Comparison of ENCODE assay signal across 8 mouse cellular contexts in the genomic region with DNA sequence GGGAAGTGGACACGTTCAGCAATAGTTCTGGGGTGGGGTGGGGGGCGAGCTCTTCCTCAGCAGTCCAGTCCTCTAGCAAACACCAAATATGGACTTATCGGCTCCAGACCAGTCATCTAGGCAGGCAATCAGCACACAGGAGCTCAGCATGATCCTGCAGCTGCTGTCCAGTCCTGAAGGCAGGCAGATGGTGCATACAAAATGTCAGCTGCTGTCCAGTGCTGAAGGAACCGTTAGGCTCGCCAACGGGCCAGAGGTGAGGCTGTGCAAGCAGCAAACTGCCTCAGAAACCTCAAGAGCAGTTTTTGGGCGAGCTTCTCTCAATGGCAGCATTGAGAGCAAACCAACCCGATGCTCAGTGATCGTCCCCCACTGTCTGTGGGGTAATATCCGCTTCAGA.
DNase-seq lines count a peak whose midpoint lies in the region; ATAC-seq and TF ChIP-seq lines count a peak whose summit lies in the region.

No protein-coding gene starts in this region.

- peak; percentile 91 for DNase-seq in lung, embryonic 14.5 days
- DNase-seq in lung, postnatal 25 days (ENCODE audit: low spot score): no peak
- DNase-seq in WW6 (ENCODE audit: low read depth, low spot score): peak; percentile 22
- peak; percentile 81 for DNase-seq in forelimb bud, embryonic 11.5 days (ENCODE audit: low read depth, low spot score)
- peak; percentile 82 to 87 for DNase-seq in kidney, postnatal 4 days
- no peak for DNase-seq in cerebellum, adult 2 months

- no peak overlapping the region for H3K4me2 ChIP-seq in lung, embryonic 14.5 days
- no peak overlapping the region for H3K4me2 ChIP-seq in stomach, embryonic 16.5 days (ENCODE audit: low read depth, low read length)
- H3K4me2 ChIP-seq in forebrain, embryonic 16.5 days (ENCODE audit: low read length): no peak overlapping the region

- no peak overlapping the region for H3K9ac ChIP-seq in lung, embryonic 14.5 days
- no peak overlapping the region for H3K9ac ChIP-seq in stomach, embryonic 16.5 days (ENCODE audit: low read length)
- no peak overlapping the region for H3K9ac ChIP-seq in forebrain, embryonic 16.5 days (replicated peaks; ENCODE audit: low read depth, low read length)

- WGBS in lung, embryonic 14.5 days: 22% methylated on average over 10 of the region's 10 CpGs
- 23% methylated on average over 10 of the region's 10 CpGs for WGBS in stomach, embryonic 16.5 days
- WGBS in cerebellum, adult 2 months: 69% methylated on average over 10 of the region's 10 CpGs
- 39% methylated on average over 10 of the region's 10 CpGs for WGBS in forebrain, embryonic 16.5 days

- TF ChIP-seq CTCF in lung, embryonic 14.5 days (IDR thresholded peaks at IDR 0.05; ENCODE audit: low read depth): no peak
- no peak for TF ChIP-seq CTCF in cerebellum, adult 2 months (IDR thresholded peaks at IDR 0.05; ENCODE audit: borderline replicate concordance, insufficient read depth, low read depth, low read length)

- H3K4me1 ChIP-seq in lung, embryonic 14.5 days (ENCODE audit: insufficient read depth): no peaks in the 10 kb centered on the region
- H3K4me1 ChIP-seq in stomach, embryonic 16.5 days (ENCODE audit: control insufficient read depth, insufficient read depth, low read length): no peaks in the 10 kb centered on the region
- 0 out of 2 replicates have a peak, but pooled peaks cover 2% of the 10 kb centered on the region for H3K4me1 ChIP-seq in cerebellum, adult 2 months (ENCODE audit: control insufficient read depth, insufficient read depth, low read length)
- H3K4me1 ChIP-seq in forebrain, embryonic 16.5 days (replicated peaks; ENCODE audit: control insufficient read depth, insufficient read depth, low read length): no peaks in the 10 kb centered on the region

- H3K27me3 ChIP-seq in lung, embryonic 14.5 days (ENCODE audit: insufficient read depth, low read length): no peaks in the 10 kb centered on the region
- no peaks in the 10 kb centered on the region for H3K27me3 ChIP-seq in stomach, embryonic 16.5 days (ENCODE audit: control insufficient read depth, insufficient read depth, low read length)
- H3K27me3 ChIP-seq in cerebellum, adult 2 months (ENCODE audit: control insufficient read depth, insufficient read depth, low read length): no peaks in the 10 kb centered on the region
- no peaks in the 10 kb centered on the region for H3K27me3 ChIP-seq in forebrain, embryonic 16.5 days (replicated peaks; ENCODE audit: control insufficient read depth, insufficient read depth, low read length)

- no peaks in the 10 kb centered on the region for H3K36me3 ChIP-seq in lung, embryonic 14.5 days (ENCODE audit: insufficient read depth)
- no peaks in the 10 kb centered on the region for H3K36me3 ChIP-seq in stomach, embryonic 16.5 days (ENCODE audit: control insufficient read depth, insufficient read depth, low read length)
- H3K36me3 ChIP-seq in forebrain, embryonic 16.5 days (ENCODE audit: control insufficient read depth, insufficient read depth): no peaks in the 10 kb centered on the region

- no peak overlapping the region for H3K27ac ChIP-seq in lung, embryonic 14.5 days (ENCODE audit: low read depth)
- no peak overlapping the region for H3K27ac ChIP-seq in stomach, embryonic 16.5 days (ENCODE audit: low read length)
- no peak overlapping the region for H3K27ac ChIP-seq in cerebellum, adult 2 months (ENCODE audit: insufficient read depth, low read length)
- H3K27ac ChIP-seq in forebrain, embryonic 16.5 days (ENCODE audit: low read length): no peak overlapping the region

- H3K4me3 ChIP-seq in lung, embryonic 14.5 days (ENCODE audit: low read depth, low read length): no peak overlapping the region
- H3K4me3 ChIP-seq in stomach, embryonic 16.5 days (replicated peaks; ENCODE audit: low read length): no peak overlapping the region
- no peak overlapping the region for H3K4me3 ChIP-seq in cerebellum, adult 2 months (replicated peaks; ENCODE audit: insufficient read depth, low read depth, low read length)
- no peak overlapping the region for H3K4me3 ChIP-seq in forebrain, embryonic 16.5 days (replicated peaks; ENCODE audit: low read length)

- H3K9me3 ChIP-seq in lung, embryonic 14.5 days (ENCODE audit: low read depth, low read length): no peaks in the 10 kb centered on the region
- no peaks in the 10 kb centered on the region for H3K9me3 ChIP-seq in stomach, embryonic 16.5 days (replicated peaks; ENCODE audit: control insufficient read depth, low read length)
- no peaks in the 10 kb centered on the region for H3K9me3 ChIP-seq in forebrain, embryonic 16.5 days (ENCODE audit: control insufficient read depth, low read length)

- no peak for TF ChIP-seq POLR2A in cerebellum, adult 2 months (IDR thresholded peaks at IDR 0.05; ENCODE audit: borderline replicate concordance, insufficient read depth, low read length)

- ATAC-seq in lung, embryonic 14.5 days (ENCODE audit: insufficient read depth): peak; percentile 86
- ATAC-seq in stomach, embryonic 16.5 days (ENCODE audit: insufficient read depth, low FRiP score): 0 out of 2 replicates have a peak, but pooled peaks have one; percentile 68
- ATAC-seq in forebrain, embryonic 16.5 days: no peak

Comparison
In these comparisons a context has a peak if more than half of its experiments do, and no peak if none do; other contexts are left out.
1. DNase-seq: peak in lung, embryonic 14.5 days (single experiment), WW6 (single experiment), forelimb bud, embryonic 11.5 days (single experiment) and kidney, postnatal 4 days (2 of 2); none in lung, postnatal 25 days (single experiment) and cerebellum, adult 2 months (0 of 2).